Mouse (Mus musculus): ENCODE measurements around the gene Acnat1.
"Not testable (repeated sequence)": the region's sequence is repeated elsewhere in the genome, so short reads cannot be mapped to it uniquely, and the experiment has no call there.

Gene Acnat1

GRCm38 (mm10) chr4:49456171-49456570 is 17.5 kb downstream of the Acnat1 start:
- DNase-seq (ENCODE audit: low spot score), result no peak

DNA sequence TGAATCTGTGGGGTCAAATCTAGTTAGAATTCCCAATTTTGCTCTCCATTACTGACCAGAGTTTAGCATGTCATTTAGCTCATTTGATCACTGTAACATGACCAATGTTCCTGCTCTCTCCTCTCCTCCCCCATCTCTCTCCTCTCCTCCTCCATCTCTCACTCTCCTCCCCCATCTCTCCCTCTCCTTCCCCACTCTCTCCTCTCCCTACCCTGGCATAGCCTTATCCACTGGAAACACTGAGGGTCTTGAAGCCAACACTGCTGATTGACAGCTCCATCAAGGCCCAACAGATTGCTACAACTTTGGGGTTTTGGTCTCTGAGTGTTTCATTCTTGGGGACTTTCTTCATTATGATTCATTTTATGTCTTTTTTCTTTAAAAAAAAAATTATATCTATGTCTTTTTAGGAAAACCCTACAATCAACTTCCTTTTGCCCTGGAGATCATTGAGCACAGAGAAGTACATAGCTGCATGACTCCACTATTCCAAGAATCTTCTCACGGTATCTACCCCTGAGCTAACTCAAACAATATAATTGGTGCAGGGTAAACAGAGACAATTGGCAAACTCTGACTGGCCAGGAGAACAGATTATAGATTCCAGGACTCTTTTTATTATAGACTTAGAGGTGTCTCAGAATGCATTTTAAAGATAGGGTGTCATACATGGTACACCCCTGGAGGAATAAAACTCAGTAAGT is 21.7 kb downstream of the Acnat1 start:
- no peak for DNase-seq (ENCODE audit: low spot score)

GRCm38 (mm10) chr4:49451133-49451847 is 22.4 kb downstream of the Acnat1 start:
- DNase-seq (ENCODE audit: low spot score), result not testable (repeated sequence)

GRCm38 (mm10) chr4:49436968-49437367 is 36.7 kb downstream of the Acnat1 start:
- DNase-seq (ENCODE audit: low spot score), result not testable (repeated sequence)

DNA sequence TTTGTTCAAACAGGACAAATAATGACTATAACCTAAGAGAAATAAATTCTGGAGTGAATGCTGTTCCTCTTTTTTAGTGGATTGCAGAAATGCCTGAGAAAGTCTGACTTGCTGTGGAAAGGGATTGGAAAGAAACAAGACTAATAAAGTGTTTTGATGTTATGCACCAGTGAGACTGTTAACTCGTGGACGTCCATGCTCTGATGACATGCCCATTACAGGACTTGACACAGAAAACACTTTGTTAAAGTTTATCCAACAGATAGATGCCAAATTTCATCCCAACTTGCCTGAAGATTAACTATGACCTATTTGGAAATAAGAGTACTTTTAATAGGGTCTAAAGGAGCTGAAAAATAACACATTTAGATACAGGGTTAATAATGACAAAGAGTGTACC is 63.6 kb downstream of the Acnat1 start:
- not testable (repeated sequence) for DNase-seq (ENCODE audit: low spot score)

- DNase-seq (ENCODE audit: low spot score), result not testable (repeated sequence)
Observed at GRCm38 (mm10) chr4:49407957-49408356, 65.8 kb downstream of the Acnat1 start, which contains the start of gene Acnat2. Gene Acnat2 (minus strand): TSS chr4:49408151.

All from ovary, postnatal 36 days (tissue).